Mouse (Mus musculus) thymus, adult 2 months (tissue): ENCODE data around the gene Igfbp5. TPM values are rescaled to one million over a fixed set of nuclear protein-coding genes. Genes with fewer than 3 reads are reported as not detected.

Experiments
- DNase-seq: peaks from one replicate; pipeline ENCODE4 v3.0.0; 2021
- H3K27ac ChIP-seq: fragments of 200-500 bp; 2 replicates; pipeline ENCODE4 v1.5.1; 2012; ENCODE audit warnings: low read length, control low read depth; ENCODE audit not compliant: control insufficient read depth, insufficient read depth
- H3K27me3 ChIP-seq: fragments of 200-500 bp; 2 replicates; pipeline ENCODE4 v1.6.1; 2012; ENCODE audit warnings: mild to moderate bottlenecking, low read length, moderate library complexity, mixed read lengths; ENCODE audit not compliant: control insufficient read depth, insufficient read depth
- H3K36me3 ChIP-seq: fragments of 200-500 bp; 2 replicates; pipeline ENCODE4 v1.6.1; 2012; ENCODE audit warnings: mild to moderate bottlenecking, low read length, moderate library complexity; ENCODE audit not compliant: control insufficient read depth, insufficient read depth
- H3K4me1 ChIP-seq: fragments of 200-500 bp; replicated peaks from 2 replicates; pipeline ENCODE4 v1.6.1; 2012; ENCODE audit warnings: low read length; ENCODE audit not compliant: control insufficient read depth, insufficient read depth
- H3K4me3 ChIP-seq: fragments of 200-500 bp; 2 replicates; pipeline ENCODE4 v1.5.1; 2012; ENCODE audit warnings: mild to moderate bottlenecking, low read length, control low read depth, moderate library complexity; ENCODE audit not compliant: control insufficient read depth, insufficient read depth
- CTCF ChIP-seq: fragments of 200-500 bp; IDR thresholded peaks from 2 replicates; pipeline ENCODE4 v1.5.1; 2012; ENCODE audit warnings: mild to moderate bottlenecking, control low read depth, low read length, moderate library complexity, borderline replicate concordance; ENCODE audit not compliant: control insufficient read depth, poor library complexity, insufficient read depth; ENCODE audit errors: extremely low read depth
- POLR2A ChIP-seq: fragments of 200-500 bp; IDR thresholded peaks from 2 replicates; pipeline ENCODE4 v1.6.1; 2012; ENCODE audit warnings: mild to moderate bottlenecking, low read length, control low read depth, moderate library complexity; ENCODE audit not compliant: control insufficient read depth, poor library complexity, insufficient read depth; ENCODE audit errors: extremely low read depth
- WGBS: fragments of 180-500 bp; shearing (Covaris S2); methylation state at CpG from one replicate; pipeline ENCODE4 v1.1.7; 2018; 5-methylcytosine and 5-hydroxymethylcytosine counted together
- polyA plus RNA-seq: library from polyadenylated mRNA; depleted of rRNA; stranded (reverse); fragments of >200 nt; gene quantifications from 2 replicates; pipeline ENCODE4 v1.2.3, GENCODE M21; 2012

Igfbp5 gene
- polyA plus RNA-seq, 1 experiment, result 58.3 TPM

GRCm38 (mm10) chr1:72857631-72858030 lies 17.1 kb downstream of the Igfbp5 start:
- 81% methylated on average over 5 of the region's 5 CpGs for WGBS
- H3K4me1 ChIP-seq, result no peaks in the 10 kb centered on the region
- H3K4me3 ChIP-seq, result no peak overlapping the region
- DNase-seq, result no peak
- no peak overlapping the region for H3K27ac ChIP-seq
- TF ChIP-seq CTCF (no peak), POLR2A (no peak)
- no peaks in the 10 kb centered on the region for H3K36me3 ChIP-seq
- no peaks in the 10 kb centered on the region for H3K27me3 ChIP-seq

DNA sequence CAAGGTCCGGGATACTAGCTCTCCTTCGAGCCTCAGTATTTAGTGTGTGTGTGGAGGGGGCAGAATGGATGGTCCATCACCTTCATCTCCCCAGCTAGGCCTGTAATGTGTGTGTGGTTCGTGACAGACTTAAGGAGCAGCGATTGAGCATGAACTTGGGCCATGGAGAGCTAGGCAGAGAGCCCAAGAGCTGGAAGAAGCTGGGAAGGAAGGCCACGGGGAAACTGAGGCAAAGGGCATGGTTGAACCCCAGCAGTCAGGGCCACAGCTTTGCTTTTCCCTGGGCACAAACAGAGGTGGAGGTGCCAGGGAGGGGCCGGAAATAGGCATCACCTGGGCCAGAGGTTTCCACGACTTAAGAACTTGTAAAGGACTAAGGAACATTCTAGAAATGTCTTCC lies 17.5 kb downstream of the Igfbp5 start:
- H3K4me1 ChIP-seq, result no peaks in the 10 kb centered on the region
- no peaks in the 10 kb centered on the region for H3K27me3 ChIP-seq
- no peaks in the 10 kb centered on the region for H3K36me3 ChIP-seq
- TF ChIP-seq POLR2A (no peak), CTCF (no peak)
- H3K27ac ChIP-seq, result no peak overlapping the region
- 88% methylated on average over 7 of the region's 7 CpGs for WGBS
- H3K4me3 ChIP-seq, result no peak overlapping the region
- DNase-seq, result no peak

DNA sequence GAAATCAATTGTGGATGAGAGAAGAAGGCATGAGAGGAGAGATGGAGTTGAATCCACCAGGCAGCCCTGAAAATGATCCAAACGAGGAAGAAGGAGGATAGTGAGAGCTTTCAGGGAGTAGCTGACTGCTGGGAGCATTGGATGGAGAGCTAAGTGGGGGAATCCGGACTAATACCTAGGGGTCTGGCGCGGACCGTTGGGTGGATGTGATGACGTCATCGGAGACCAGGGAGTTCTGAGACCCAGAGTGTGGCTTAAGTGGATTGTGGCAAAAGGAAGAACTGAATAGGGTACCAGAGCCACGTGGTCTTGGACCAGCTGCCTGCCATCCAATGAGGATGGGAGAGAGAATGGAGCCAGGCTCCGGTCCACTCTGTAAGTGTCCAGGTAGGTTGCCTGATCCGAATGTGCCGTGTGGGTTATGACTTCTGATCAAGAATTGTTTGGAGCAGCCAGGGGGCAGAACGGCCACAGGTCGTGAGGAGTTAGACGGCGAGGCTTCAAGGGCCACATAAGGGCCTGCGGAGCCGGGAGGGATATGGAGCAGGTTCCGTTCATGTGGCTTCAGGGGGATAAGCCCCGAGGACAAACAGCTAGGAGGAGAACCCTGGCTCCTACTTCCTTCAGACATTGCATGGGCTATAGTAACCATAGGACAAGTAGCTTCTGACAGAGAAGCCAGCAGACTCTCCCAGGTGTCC lies 18.3 kb downstream of the Igfbp5 start:
- Histone ChIP-seq H3K4me1 (no peaks in the 10 kb centered on the region), H3K4me3 (no peak overlapping the region), H3K27ac (no peak overlapping the region), H3K27me3 (no peaks in the 10 kb centered on the region), H3K36me3 (no peaks in the 10 kb centered on the region)
- no peak for DNase-seq
- TF ChIP-seq CTCF (no peak), POLR2A (no peak)
- 88% methylated on average over 19 of the region's 19 CpGs for WGBS

DNA sequence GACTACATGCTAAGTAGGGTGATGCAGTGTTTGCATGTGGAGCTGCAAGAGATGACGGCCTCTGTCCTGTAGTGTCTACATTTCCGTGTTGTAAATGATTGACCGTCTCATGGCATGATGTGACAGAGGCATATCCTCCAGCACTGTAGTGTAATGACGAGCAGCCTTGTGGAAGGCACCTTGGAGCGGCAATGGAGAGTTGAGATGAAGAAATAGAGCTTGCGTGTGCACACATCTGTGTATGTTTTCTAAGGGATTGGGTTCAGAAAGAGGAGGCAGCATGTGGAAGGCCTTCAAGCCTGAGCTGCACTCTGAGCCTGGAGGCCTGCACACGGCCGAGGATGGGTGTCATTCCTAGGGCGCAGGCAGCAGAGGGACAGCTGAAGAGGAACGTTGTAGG lies 19.0 kb downstream of the Igfbp5 start:
- TF ChIP-seq POLR2A (no peak), CTCF (no peak)
- Histone ChIP-seq H3K27ac (no peak overlapping the region), H3K27me3 (no peaks in the 10 kb centered on the region), H3K36me3 (no peaks in the 10 kb centered on the region), H3K4me3 (no peak overlapping the region), H3K4me1 (no peaks in the 10 kb centered on the region)
- 90% methylated on average over 10 of the region's 10 CpGs for WGBS
- no peak for DNase-seq

DNA sequence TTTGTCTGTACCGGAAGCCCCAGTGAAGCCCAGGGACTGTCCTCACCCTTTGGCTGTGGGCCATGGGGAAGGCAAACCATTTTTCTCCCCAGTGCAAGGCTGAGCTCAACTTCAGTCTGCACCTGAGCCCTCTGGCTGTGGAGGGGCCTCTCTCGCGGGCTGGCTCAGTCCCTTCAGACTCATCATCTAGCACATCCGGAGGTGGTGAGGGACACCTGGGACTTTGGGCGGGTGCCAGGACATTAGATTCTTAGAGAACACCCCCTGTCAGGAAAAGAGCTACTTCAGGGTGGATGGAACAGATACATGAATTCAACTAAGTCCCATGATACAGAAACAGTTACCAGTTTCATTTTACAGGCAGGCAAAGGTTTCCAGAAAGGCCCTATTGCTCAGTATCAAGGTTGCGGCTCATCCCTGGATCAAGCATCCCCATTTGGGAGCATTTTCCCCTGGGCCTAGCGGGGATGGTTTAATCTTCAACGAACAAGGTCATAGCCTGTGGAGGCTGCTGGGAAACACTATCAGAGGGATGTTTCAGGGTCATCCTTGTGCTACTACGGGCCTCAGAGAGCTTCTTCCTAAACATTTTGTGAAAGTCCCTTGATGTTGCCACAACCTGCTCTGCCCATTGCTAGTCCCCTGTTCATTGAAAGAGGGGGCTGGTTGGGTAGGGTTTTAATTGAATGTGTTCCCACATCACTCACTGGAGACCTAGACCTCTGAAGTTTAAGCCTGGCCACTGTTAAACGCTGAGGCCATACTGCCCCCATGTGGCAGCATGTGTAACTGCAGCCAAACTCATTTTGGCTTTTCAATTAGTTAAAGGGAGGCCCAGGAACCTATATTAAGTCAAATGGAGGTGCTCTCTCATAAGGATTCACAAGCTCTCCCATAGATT lies 20.1 kb downstream of the Igfbp5 start:
- DNase-seq, result peak; percentile 15
- H3K27ac ChIP-seq, result no peak overlapping the region
- WGBS, result 69% methylated on average over 10 of the region's 10 CpGs
- TF ChIP-seq CTCF, result no peak
- TF ChIP-seq POLR2A, result no peak
- no peak overlapping the region for H3K4me3 ChIP-seq
- H3K27me3 ChIP-seq, result no peaks in the 10 kb centered on the region
- H3K4me1 ChIP-seq, result no peaks in the 10 kb centered on the region
- H3K36me3 ChIP-seq, result no peaks in the 10 kb centered on the region

GRCm38 (mm10) chr1:72853759-72854158 lies 20.9 kb downstream of the Igfbp5 start:
- WGBS, result 88% methylated on average over 1 of the region's 1 CpGs
- H3K4me3 ChIP-seq, result no peak overlapping the region
- no peaks in the 10 kb centered on the region for H3K27me3 ChIP-seq
- no peak for TF ChIP-seq CTCF
- no peak for TF ChIP-seq POLR2A
- no peak overlapping the region for H3K27ac ChIP-seq
- DNase-seq, result no peak
- no peaks in the 10 kb centered on the region for H3K36me3 ChIP-seq
- H3K4me1 ChIP-seq, result no peaks in the 10 kb centered on the region

DNA sequence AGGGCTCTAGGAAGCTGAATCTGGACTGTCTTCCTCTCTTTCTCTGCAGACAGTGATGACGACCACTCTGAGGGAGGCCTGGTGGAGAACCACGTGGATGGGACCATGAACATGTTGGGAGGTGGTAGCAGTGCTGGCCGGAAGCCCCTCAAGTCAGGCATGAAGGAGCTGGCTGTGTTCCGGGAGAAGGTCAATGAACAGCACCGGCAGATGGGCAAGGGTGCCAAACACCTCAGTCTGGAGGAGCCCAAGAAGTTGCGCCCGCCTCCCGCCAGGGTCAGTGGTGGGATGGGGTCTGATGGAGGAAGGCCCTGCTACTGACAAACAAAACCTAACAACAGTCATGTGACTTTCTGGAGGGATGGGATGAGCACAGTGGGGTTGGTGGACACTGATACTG lies 25.6 kb downstream of the Igfbp5 start:
- Histone ChIP-seq H3K27me3 (no peaks in the 10 kb centered on the region), H3K27ac (no peak overlapping the region), H3K36me3 (no peaks in the 10 kb centered on the region), H3K4me3 (no peak overlapping the region), H3K4me1 (no peaks in the 10 kb centered on the region)
- WGBS, result 85% methylated on average over 8 of the region's 8 CpGs
- no peak for DNase-seq
- TF ChIP-seq CTCF (no peak), POLR2A (no peak)
